Mouse (Mus musculus) large intestine, adult 2 months (tissue): ENCODE data around the gene Ccdc27. TPM values are rescaled to one million over a fixed set of nuclear protein-coding genes. Genes with fewer than 3 reads are reported as not detected.

Source experiments
- DNase-seq: peaks from one replicate; pipeline ENCODE4 v3.0.0-alpha.2; 2012; ENCODE audit warnings: low read depth, low spot score
- WGBS: fragments of 180-500 bp; shearing (Covaris S2); methylation state at CpG from one replicate; pipeline ENCODE4 v1.1.7; 2018; 5-methylcytosine and 5-hydroxymethylcytosine counted together
- polyA plus RNA-seq: library from polyadenylated mRNA; depleted of rRNA; stranded (reverse); fragments of >200 nt; gene quantifications from 2 replicates; pipeline ENCODE4 v1.2.3, GENCODE M21; 2012

Ccdc27 gene
- polyA plus RNA-seq, 1 experiment, result not detected

DNA sequence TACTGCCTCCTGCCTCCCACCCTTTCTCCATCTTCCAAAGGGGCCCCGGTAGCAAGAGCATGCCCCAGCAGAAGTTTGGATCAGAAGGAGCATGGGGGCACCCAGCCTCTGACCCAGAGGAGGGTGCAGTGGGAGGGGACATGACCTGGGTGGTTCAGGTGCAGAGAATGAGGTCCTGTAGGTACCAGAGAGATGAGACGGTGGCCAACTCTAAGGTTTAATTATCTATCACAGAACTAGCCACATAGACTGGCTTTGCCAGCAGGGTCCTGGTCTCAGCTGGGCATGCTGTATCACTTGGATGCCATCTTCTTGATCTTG, 16.1 kb downstream of the Ccdc27 start:
- no peak for DNase-seq
- WGBS, result 16% methylated on average over 2 of the region's 2 CpGs

GRCm38 (mm10) chr4:154025641-154026440, 16.6 kb downstream of the Ccdc27 start, which contains the start of gene Smim1:
Gene Smim1 (minus strand): TSS chr4:154026230.
- DNase-seq, result no peak
- 2% methylated on average over 33 of the region's 33 CpGs for WGBS

- no peak for DNase-seq
- WGBS, result 58% methylated on average over 17 of the region's 17 CpGs
Observed at GRCm38 (mm10) chr4:154024729-154025521, 17.6 kb downstream of the Ccdc27 start.

- DNase-seq, result no peak
- WGBS, result 27% methylated on average over 8 of the region's 8 CpGs
Observed at GRCm38 (mm10) chr4:154023754-154024601, 18.5 kb downstream of the Ccdc27 start.

DNA sequence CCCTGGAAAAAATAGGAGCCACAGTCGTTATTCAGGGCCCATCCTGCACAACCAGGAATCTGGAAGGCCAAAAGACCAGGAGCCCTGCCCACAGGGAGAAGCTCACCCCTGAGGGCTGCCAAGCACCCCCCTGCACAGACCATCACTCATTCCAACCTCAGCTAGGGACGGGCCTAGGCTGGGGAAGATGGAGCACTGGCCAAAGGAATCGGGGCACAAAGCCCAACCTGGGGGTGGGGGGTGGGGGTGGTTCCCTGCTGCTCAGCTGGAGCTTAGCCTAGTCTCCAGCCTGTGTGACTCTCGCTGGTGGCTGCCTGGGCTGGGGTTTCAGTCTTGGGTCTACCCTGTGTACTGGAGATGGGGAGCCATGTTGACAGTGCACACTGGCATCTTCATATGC, 19.6 kb downstream of the Ccdc27 start:
- 49% methylated on average over 4 of the region's 4 CpGs for WGBS
- no peak for DNase-seq

- WGBS, result 57% methylated on average over 4 of the region's 4 CpGs
- DNase-seq, result no peak
Observed at GRCm38 (mm10) chr4:154022407-154022806, 20.1 kb downstream of the Ccdc27 start.

GRCm38 (mm10) chr4:154021432-154021831, 21.0 kb downstream of the Ccdc27 start:
- 86% methylated on average over 9 of the region's 9 CpGs for WGBS
- DNase-seq, result no peak

- WGBS, result 58% methylated on average over 7 of the region's 7 CpGs
- no peak for DNase-seq
Observed at GRCm38 (mm10) chr4:154019571-154019970, 22.9 kb downstream of the Ccdc27 start.

GRCm38 (mm10) chr4:154015476-154015875, 27.0 kb downstream of the Ccdc27 start:
- no peak for DNase-seq
- 91% methylated on average over 11 of the region's 11 CpGs for WGBS

- no peak for DNase-seq
- under 1% methylated on average over 55 of the region's 55 CpGs for WGBS
Observed at GRCm38 (mm10) chr4:154012132-154012882, 30.2 kb downstream of the Ccdc27 start.

DNA sequence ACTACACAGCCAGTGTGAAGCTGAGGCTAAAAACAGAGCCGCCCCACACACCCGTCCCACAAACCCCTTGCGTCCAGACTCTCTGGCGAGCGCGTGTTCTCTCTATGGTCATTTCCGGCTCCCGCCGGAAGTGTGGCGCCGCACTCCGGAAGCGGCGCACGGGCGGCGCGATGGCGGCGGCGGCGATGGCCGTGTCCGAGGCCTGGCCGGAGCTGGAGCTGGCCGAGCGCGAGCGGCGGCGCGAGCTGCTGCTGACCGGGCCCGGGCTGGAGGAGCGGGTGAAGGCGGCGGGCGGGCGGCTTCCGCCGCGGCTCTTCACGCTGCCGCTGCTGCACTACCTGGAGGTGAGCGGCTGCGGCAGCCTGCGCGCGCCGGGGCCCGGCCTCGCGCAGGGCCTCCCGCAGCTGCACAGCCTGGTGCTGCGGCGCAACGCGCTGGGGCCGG, 30.8 kb downstream of the Ccdc27 start, which contains the start of gene Lrrc47:
Gene Lrrc47 (plus strand): TSS at position 86 of the 444 bp plus-strand sequence.
- DNase-seq, result peak; percentile 51
- WGBS, result under 1% methylated on average over 59 of the region's 59 CpGs

DNA sequence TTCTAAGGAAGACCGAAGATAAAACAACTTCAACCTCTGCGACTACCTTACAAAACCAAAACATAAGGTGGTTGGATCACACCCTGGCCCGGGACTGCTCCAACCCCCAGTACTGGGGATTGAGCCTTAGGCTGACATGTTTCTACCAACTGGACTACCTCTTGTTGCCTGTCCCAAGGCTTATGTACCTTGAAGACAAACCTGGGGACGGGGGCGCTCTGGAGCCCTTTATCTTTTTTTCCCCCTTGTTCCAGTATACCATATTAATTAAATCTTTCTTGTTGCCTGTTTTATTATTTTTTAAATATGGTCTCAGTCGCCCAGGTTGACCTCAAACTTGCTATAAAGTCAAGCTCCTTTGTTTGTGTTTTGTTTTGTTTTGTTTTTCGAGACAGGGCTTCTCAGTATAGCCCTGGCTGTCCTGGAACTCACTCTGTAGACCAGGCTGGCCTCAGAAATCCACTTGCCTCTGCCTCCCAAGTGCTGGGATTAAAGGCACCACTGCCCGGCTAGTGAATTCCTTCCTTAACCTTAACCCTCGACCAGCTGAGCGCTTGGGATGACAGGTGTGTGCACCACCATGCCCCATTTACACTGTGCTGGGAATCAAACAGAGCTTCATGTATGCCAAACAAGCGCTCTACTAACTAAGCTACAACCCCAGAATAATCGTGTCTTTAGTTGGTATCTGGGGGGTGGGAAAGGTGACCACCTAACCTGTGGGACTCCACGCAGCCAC, 31.4 kb downstream of the Ccdc27 start:
- WGBS, result 28% methylated on average over 13 of the region's 13 CpGs
- DNase-seq, result no peak

GRCm38 (mm10) chr4:154007759-154008158, 34.7 kb downstream of the Ccdc27 start:
- WGBS, result 57% methylated on average over 4 of the region's 4 CpGs
- no peak for DNase-seq

DNA sequence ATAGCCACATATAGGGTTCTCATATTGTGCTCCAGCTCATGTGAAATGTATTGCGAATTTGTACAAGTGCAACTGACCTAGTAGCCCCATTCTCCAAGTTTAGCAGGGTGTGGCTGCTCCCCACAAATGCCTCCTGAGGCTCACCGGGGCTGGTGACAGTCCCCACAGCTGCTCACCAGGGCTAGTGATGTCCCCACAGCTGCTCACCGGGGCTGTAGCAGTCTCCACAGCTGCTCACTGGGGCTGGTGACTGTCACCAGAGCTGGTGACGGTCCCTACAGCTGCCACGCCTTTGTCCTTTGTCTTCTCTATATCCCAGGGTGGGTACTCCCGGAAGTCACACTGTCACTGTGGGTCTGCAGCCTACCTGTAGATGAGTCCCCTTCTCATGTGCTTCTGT, 36.2 kb downstream of the Ccdc27 start:
- 89% methylated on average over 6 of the region's 6 CpGs for WGBS

GRCm38 (mm10) chr4:154005488-154005887, 37.0 kb downstream of the Ccdc27 start:
- WGBS, result 89% methylated on average over 5 of the region's 5 CpGs

More for the DNA sequence above, 36.2 kb downstream of the Ccdc27 start:
- no peak for DNase-seq

DNA sequence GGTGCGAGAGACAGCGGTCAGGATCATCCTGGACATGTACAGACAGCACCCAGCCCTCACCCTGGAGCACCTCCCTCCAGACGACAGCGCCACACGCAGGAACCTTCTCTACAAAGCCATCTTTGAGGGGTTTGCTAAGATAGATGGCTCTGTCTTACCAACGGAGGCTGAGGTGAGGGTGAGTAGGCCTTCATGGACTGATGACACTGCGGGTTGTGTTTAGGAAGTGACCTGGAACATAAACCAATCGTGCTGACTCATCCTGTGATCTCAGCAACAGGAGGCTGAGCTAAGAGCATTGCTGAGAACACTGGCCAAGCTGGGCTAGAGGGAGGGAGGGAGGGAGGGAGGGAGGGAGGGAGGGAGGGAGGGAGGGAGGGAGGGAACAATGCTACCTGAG, 49.0 kb downstream of the Ccdc27 start:
- no peak for DNase-seq
- 94% methylated on average over 8 of the region's 8 CpGs for WGBS

More at GRCm38 (mm10) chr4:154005488-154005887, 37.0 kb downstream of the Ccdc27 start:
- DNase-seq, result no peak

- 89% methylated on average over 10 of the region's 10 CpGs for WGBS
- DNase-seq, result no peak
Observed at GRCm38 (mm10) chr4:153992715-153993114, 49.8 kb downstream of the Ccdc27 start.

- no peak for DNase-seq
- 94% methylated on average over 11 of the region's 11 CpGs for WGBS
Observed at GRCm38 (mm10) chr4:153980470-153980869, 62.0 kb downstream of the Ccdc27 start.
